Mouse (Mus musculus) heart, adult 8-10 months (tissue): ENCODE results near the gene Mfap3l. TPM values are rescaled to one million over a fixed set of nuclear protein-coding genes. Genes with fewer than 3 reads are reported as not detected.
"Not testable (repeated sequence)": the region's sequence is repeated elsewhere in the genome, so short reads cannot be mapped to it uniquely, and the experiment has no call there.

Source experiments
- DNase-seq: peaks from one replicate; pipeline ENCODE4 v3.0.0; 2022; ENCODE audit warnings: low spot score
- total RNA-seq, 4 experiments: library from RNA; stranded (reverse); gene quantifications; 2 replicates each; pipeline ENCODE4 v1.2.4; 2022

Gene Mfap3l
- total RNA-seq, 4 experiments from 2014 or later, result 12.9 to 17.4 (median 14.7) TPM

- no peak for DNase-seq
Observed at GRCm38 (mm10) chr8:60650119-60650518, 17.5 kb downstream of the Mfap3l start.

- no peak for DNase-seq
Observed at GRCm38 (mm10) chr8:60657425-60658113, 24.9 kb downstream of the Mfap3l start.

GRCm38 (mm10) chr8:60658114-60658500, 25.5 kb downstream of the Mfap3l start:
- no peak for DNase-seq

- not testable (repeated sequence) for DNase-seq
Observed at GRCm38 (mm10) chr8:60658686-60659085, 26.1 kb downstream of the Mfap3l start.

- DNase-seq, result no peak
Observed at GRCm38 (mm10) chr8:60659721-60660120, 27.1 kb downstream of the Mfap3l start.

GRCm38 (mm10) chr8:60661191-60661590, 28.6 kb downstream of the Mfap3l start:
- DNase-seq, result no peak

GRCm38 (mm10) chr8:60663552-60663951, 30.9 kb downstream of the Mfap3l start:
- DNase-seq, result no peak

- no peak for DNase-seq
Observed at GRCm38 (mm10) chr8:60665821-60666220, 33.2 kb downstream of the Mfap3l start.

GRCm38 (mm10) chr8:60666852-60667251, 34.2 kb downstream of the Mfap3l start:
- DNase-seq, result no peak

GRCm38 (mm10) chr8:60678590-60678989, 46.0 kb downstream of the Mfap3l start:
- DNase-seq, result no peak

- no peak for DNase-seq
Observed at GRCm38 (mm10) chr8:60681811-60682210, 49.2 kb downstream of the Mfap3l start.

- DNase-seq, result no peak
Observed at GRCm38 (mm10) chr8:60682340-60682739, 49.7 kb downstream of the Mfap3l start.

- no peak for DNase-seq
Observed at GRCm38 (mm10) chr8:60711516-60712086, 79.0 kb downstream of the Mfap3l start.

- DNase-seq, result no peak
Observed at GRCm38 (mm10) chr8:60714724-60715123, 82.1 kb downstream of the Mfap3l start.

GRCm38 (mm10) chr8:60718692-60719091, 86.1 kb downstream of the Mfap3l start:
- no peak for DNase-seq

Other genes with a start within 250 kb of the Mfap3l start
- gene Gm10283, start 129.6 kb upstream of the Mfap3l start, total RNA-seq, result not detected
- gene Aadat, start 126.9 kb upstream of the Mfap3l start, total RNA-seq, result not detected